Mouse (Mus musculus): Measurements from ENCODE around the gene Ly6g6e. TPM values are rescaled to one million over a fixed set of nuclear protein-coding genes. Genes with fewer than 3 reads are reported as not detected.

Ly6g6e gene
- polyA plus RNA-seq, 1 experiment from 2014 or later, result 11.8 TPM

DNA sequence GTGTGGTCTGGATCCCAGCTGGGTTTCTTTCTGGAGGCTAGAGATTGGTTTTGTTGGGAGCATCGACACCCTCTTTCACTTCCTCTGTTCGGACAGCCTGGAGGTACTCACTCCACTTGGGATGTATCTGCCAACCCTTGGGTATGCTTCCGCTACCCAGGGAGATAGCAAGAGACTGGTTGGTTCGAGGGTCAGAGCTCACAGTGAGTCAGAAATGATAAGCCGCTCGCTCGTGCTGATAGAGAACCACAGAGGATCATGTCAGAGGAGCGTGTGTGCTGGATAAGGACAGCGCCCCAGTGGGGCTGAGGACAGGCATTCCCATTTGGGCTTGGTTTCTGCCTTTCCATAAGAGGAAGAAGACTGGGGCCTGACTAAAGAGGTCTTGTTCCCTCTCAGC is 3.1 kb downstream of the Ly6g6e start:
- ATAC-seq (ENCODE audit: low read depth) (no peak), DNase-seq (ENCODE audit: low spot score) (no peak)
- Histone ChIP-seq H3K27ac (replicated peaks; ENCODE audit: low read depth, low read length) (no peak overlapping the region), H3K27me3 (replicated peaks; ENCODE audit: control insufficient read depth, insufficient read depth, low read length) (no peaks in the 10 kb centered on the region), H3K9me3 (ENCODE audit: control insufficient read depth, low read length) (no peaks in the 10 kb centered on the region), H3K9ac (ENCODE audit: low read depth, low read length) (no peak overlapping the region; the same call in 1 of the 2 replicates), H3K4me1 (ENCODE audit: control insufficient read depth, insufficient read depth, low read length) (peaks cover 3% of the 10 kb centered on the region; the same call in 1 of the 2 replicates), H3K4me3 (ENCODE audit: low read depth, low read length) (no peak overlapping the region), H3K4me2 (ENCODE audit: low read depth, low read length) (no peak overlapping the region), H3K36me3 (ENCODE audit: control insufficient read depth, insufficient read depth, low read length) (no peaks in the 10 kb centered on the region)
- WGBS, result 65% methylated on average over 9 of the region's 9 CpGs

DNA sequence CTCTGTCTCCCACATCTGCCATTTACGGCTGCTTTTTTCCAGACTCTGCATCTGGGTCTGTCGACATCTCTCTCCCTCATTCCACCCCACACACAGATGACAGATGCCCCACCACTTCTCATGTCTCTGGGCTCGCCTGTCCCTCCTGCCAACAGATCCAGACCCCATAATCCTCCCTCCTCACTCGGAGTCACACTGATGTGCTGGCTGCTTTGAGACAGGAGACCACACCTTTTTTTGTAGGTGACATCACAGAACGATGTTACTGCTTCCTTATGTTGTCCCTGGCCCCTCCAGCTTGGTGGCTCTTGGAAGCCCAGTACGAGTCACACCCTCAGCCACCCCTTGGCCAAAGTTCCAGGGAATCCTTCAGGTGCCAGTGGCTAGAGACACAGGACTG is 3.5 kb downstream of the Ly6g6e start:
- H3K4me2 ChIP-seq (ENCODE audit: low read depth, low read length), result no peak overlapping the region
- H3K4me3 ChIP-seq (ENCODE audit: low read depth, low read length), result no peak overlapping the region
- no peak overlapping the region; the same call in 1 of the 2 replicates for H3K9ac ChIP-seq (ENCODE audit: low read depth, low read length)
- DNase-seq (ENCODE audit: low spot score) (no peak), ATAC-seq (ENCODE audit: low read depth) (no peak)
- 48% methylated on average over 6 of the region's 6 CpGs for WGBS
- no peaks in the 10 kb centered on the region for H3K36me3 ChIP-seq (ENCODE audit: control insufficient read depth, insufficient read depth, low read length)
- no peak overlapping the region for H3K27ac ChIP-seq (replicated peaks; ENCODE audit: low read depth, low read length)
- peaks cover 3% of the 10 kb centered on the region; the same call in 1 of the 2 replicates for H3K4me1 ChIP-seq (ENCODE audit: control insufficient read depth, insufficient read depth, low read length)
- H3K27me3 ChIP-seq (replicated peaks; ENCODE audit: control insufficient read depth, insufficient read depth, low read length), result no peaks in the 10 kb centered on the region
- H3K9me3 ChIP-seq (ENCODE audit: control insufficient read depth, low read length), result no peaks in the 10 kb centered on the region

DNA sequence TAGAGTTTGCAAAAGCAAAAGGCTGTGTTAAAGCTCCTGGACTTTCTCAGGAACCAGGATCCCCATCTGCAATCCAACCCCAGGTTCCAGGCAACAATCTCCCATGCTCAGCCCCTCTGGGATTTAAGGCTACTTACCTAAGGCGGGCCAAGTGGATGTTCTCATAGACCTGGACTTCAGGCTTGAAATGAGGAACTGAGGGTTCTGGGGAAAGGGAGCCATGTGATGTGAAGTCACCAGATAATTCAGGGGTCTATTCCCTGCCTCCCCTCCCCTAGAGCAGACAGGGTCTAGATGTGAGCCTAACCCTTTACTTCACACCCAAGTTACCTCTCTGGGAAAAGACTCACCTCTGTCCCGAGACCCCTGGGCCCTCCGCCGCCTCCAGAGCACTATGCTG is 4.0 kb downstream of the Ly6g6e start:
- Histone ChIP-seq H3K4me1 (ENCODE audit: control insufficient read depth, insufficient read depth, low read length) (peaks cover 3% of the 10 kb centered on the region; the same call in 1 of the 2 replicates), H3K27me3 (replicated peaks; ENCODE audit: control insufficient read depth, insufficient read depth, low read length) (no peaks in the 10 kb centered on the region), H3K4me2 (ENCODE audit: low read depth, low read length) (no peak overlapping the region), H3K4me3 (ENCODE audit: low read depth, low read length) (no peak overlapping the region), H3K27ac (replicated peaks; ENCODE audit: low read depth, low read length) (no peak overlapping the region), H3K9me3 (ENCODE audit: control insufficient read depth, low read length) (no peaks in the 10 kb centered on the region), H3K9ac (ENCODE audit: low read depth, low read length) (no peak overlapping the region), H3K36me3 (ENCODE audit: control insufficient read depth, insufficient read depth, low read length) (no peaks in the 10 kb centered on the region)
- ATAC-seq (ENCODE audit: low read depth) (no peak), DNase-seq (ENCODE audit: low spot score) (no peak)
- WGBS, result 70% methylated on average over 4 of the region's 4 CpGs

DNA sequence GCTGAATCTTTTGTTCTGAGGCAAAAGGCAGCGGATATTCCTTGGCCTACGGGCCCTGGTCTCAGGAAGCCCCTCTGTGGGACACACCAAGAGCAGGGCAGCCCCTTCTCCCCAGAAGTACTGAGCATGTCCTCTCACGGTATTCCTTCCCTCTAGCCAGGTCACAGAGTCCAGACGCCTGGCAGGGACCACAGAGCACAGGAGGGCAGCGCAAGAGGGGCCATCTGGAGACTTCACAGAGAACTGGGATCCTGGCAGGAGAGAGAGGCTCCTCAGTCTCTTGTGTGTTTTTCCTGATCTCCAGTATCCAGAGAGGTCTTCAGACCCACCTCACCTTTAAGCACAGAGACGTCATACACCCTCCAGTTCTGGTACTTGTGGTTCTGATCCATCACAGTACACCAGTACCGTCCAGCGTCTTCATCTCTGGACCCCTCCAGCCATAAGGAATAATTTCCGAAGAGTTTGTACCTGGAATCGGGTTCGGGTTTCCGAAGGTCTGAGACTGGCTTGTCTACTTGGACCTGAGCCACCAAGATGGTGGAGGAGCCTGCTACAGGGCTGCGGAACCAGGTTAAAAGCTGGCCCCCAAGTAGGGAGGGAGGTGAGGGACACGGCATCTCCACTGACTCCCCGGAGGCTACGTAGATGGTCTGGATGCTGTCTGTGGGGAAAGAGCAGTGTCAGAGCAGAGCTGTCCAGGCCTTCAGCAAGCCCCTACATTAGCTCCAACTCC is 6.3 kb downstream of the Ly6g6e start:
- 0 out of 2 replicates have a peak overlapping the region, but pooled peaks have one; percentile 5 for H3K9ac ChIP-seq (ENCODE audit: low read depth, low read length)
- no peaks in the 10 kb centered on the region for H3K4me1 ChIP-seq (ENCODE audit: control insufficient read depth, insufficient read depth, low read length)
- no peak overlapping the region for H3K27ac ChIP-seq (replicated peaks; ENCODE audit: low read depth, low read length)
- H3K9me3 ChIP-seq (ENCODE audit: control insufficient read depth, low read length), result no peaks in the 10 kb centered on the region
- WGBS, result 84% methylated on average over 16 of the region's 16 CpGs
- DNase-seq (ENCODE audit: low spot score) (no peak), ATAC-seq (ENCODE audit: low read depth) (no peak)
- H3K27me3 ChIP-seq (replicated peaks; ENCODE audit: control insufficient read depth, insufficient read depth, low read length), result no peaks in the 10 kb centered on the region
- H3K36me3 ChIP-seq (ENCODE audit: control insufficient read depth, insufficient read depth, low read length), result no peaks in the 10 kb centered on the region
- no peak overlapping the region for H3K4me3 ChIP-seq (ENCODE audit: low read depth, low read length)
- no peak overlapping the region for H3K4me2 ChIP-seq (ENCODE audit: low read depth, low read length)

DNA sequence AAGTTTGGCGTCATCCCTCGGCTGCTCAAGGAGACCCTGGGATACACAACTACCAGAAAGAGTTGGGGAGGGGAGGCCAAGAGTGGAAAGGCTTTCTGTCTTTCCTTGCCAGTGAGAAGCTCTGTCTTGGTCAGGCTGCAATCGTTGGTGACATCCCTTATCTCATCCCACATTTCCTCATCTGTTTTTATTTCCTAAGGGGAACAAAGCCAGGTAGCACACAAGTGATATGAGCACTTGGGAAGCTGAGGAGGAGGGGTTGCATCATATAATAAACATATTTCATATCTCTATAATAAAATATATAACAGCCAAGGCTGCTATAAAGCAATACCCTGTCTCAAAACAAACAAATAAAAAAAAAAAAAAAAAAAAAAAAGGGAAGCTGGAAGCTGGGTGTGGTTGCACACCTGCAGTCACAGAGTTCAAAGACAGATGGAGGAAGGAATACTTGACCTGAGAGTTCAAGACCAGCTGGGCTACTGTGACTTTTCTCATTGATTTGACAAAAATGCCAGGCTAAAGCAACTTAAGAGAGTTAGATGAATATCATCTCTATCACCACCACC is 7.3 kb downstream of the Ly6g6e start:
- no peak for ATAC-seq (ENCODE audit: low read depth)
- WGBS, result 77% methylated on average over 3 of the region's 3 CpGs

DNA sequence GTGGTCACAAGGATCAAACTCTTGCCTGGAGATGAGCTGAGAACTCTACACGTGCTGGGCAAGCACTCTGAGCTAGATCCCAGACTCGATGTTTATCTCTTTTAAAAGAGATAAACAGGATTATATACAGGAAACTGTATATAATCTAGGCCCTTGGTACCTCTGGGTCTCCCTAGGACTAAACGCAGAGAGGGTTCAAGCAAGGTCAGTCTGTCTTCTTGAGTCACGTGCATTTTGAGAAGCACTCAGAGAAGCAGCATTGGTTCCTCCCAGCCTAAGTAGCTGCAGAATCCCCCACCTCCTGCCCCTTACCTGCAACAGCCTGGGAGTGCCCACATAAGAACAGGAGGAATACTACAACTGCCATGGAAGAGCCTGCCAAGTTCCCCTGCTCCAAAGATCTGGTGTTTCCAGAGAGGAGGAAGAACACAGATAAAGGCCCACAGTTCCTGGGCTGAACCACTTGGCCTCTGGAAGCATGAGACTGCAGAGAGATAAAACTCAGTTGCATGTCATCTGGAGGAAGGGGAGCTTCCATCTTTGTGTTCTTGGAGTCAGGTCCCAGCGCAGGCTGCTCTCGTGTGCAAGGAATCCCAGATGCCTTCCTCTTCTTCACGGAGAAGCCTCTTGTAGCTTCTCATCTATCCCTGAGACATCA is 8.6 kb downstream of the Ly6g6e start, which contains the start of gene Ly6g6f:
Ly6g6f (minus strand) TSS at position 403 of the 658 bp plus-strand sequence.
- Histone ChIP-seq H3K4me3 (ENCODE audit: low read depth, low read length) (no peak within 1 kb of the TSS), H3K27ac (replicated peaks; ENCODE audit: low read depth, low read length) (no peak within 1 kb of the TSS), H3K27me3 (replicated peaks; ENCODE audit: control insufficient read depth, insufficient read depth, low read length) (no peaks in the 10 kb centered on the region), H3K4me2 (ENCODE audit: low read depth, low read length) (no peak within 1 kb of the TSS), H3K9ac (ENCODE audit: low read depth, low read length) (0 out of 2 replicates have a peak within 1 kb of the TSS, but pooled peaks have one; percentile 30), H3K36me3 (ENCODE audit: control insufficient read depth, insufficient read depth, low read length) (no peaks in the 10 kb centered on the region), H3K4me1 (ENCODE audit: control insufficient read depth, insufficient read depth, low read length) (peaks cover 4% of the 10 kb centered on the region), H3K9me3 (ENCODE audit: control insufficient read depth, low read length) (no peaks in the 10 kb centered on the region)
- DNase-seq (ENCODE audit: low spot score), result no peak
- 79% methylated on average over 7 of the region's 7 CpGs for WGBS
- no peak for ATAC-seq (ENCODE audit: low read depth)

More for the DNA sequence above, 7.3 kb downstream of the Ly6g6e start:
- Histone ChIP-seq H3K36me3 (ENCODE audit: control insufficient read depth, insufficient read depth, low read length) (no peaks in the 10 kb centered on the region), H3K4me3 (ENCODE audit: low read depth, low read length) (no peak overlapping the region), H3K27ac (replicated peaks; ENCODE audit: low read depth, low read length) (no peak overlapping the region), H3K4me2 (ENCODE audit: low read depth, low read length) (no peak overlapping the region), H3K9me3 (ENCODE audit: control insufficient read depth, low read length) (no peaks in the 10 kb centered on the region), H3K9ac (ENCODE audit: low read depth, low read length) (no peak overlapping the region), H3K27me3 (replicated peaks; ENCODE audit: control insufficient read depth, insufficient read depth, low read length) (no peaks in the 10 kb centered on the region), H3K4me1 (ENCODE audit: control insufficient read depth, insufficient read depth, low read length) (no peaks in the 10 kb centered on the region)
- DNase-seq (ENCODE audit: low spot score), result no peak

DNA sequence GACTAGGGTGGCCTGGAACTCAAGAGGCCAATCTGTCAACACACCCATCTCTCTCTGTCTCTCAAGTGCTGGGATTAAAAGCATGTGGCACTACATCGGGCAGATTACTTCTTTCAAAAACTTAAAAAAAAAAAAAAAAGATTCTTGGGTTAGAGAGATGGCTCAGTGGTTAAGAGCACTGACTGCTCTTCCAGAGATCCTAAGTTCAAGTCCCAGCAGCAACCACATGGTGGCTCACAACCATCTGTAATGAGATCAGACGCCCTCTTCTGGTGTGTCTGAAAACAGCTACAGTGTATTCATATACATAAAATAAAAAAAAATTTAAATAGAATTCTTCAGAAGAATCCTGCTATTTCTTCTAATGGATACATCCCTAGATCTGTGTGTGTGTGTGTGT is 11.4 kb downstream of the Ly6g6e start:
- 30% methylated on average over 2 of the region's 2 CpGs for WGBS
- no peak for ATAC-seq (ENCODE audit: low read depth)

DNA sequence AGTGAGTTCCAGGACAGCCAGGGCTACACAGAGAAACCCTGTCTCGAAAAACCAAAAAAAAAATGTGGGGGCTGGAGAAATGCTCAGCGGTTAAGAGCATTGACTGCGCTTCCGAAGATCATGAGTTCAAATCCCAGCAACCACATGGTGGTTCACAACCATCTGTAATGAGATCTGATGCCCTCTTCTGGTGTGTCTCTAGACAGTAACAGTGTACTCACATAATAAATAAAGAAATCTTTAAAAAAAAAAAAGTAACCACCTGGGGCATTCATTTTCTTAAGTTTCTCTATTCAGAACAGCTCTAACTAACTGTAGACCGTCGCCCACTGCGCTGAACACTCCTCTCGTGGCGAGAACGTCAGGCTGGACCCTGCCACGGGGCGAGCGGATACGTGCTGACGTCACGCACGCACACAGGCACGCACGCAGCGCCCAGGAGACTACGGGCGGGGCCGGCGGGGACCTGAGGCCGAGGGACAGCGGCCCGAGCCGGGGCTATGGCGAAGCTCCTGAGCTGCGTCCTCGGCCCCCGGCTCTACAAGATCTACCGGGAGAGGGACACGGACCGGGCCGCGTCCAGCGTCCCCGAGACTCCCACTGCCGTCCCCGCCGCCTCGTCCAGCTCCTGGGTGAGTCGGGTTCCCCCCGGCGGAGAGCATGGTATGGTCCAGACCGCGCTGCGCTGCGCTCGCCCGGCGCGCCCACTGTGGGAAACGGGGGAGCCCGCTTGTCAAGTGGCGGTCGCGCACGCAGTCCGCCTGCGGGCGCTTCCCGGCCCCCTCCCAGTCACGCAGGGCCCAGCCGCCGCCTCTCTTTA is 12.3 kb downstream of the Ly6g6e start, which contains the start of gene Abhd16a:
Abhd16a (plus strand) TSS at position 439 of the 820 bp plus-strand sequence.
- ATAC-seq (ENCODE audit: low read depth) (peak; percentile 97), DNase-seq (ENCODE audit: low spot score) (peak; percentile 97)
- Histone ChIP-seq H3K9me3 (ENCODE audit: control insufficient read depth, low read length) (no peaks in the 10 kb centered on the region), H3K4me1 (ENCODE audit: control insufficient read depth, insufficient read depth, low read length) (peaks cover 6% of the 10 kb centered on the region), H3K9ac (ENCODE audit: low read depth, low read length) (peak within 1 kb of the TSS; percentile 85), H3K27ac (replicated peaks; ENCODE audit: low read depth, low read length) (peak within 1 kb of the TSS; percentile 96), H3K4me2 (ENCODE audit: low read depth, low read length) (peak within 1 kb of the TSS; percentile 59), H3K36me3 (ENCODE audit: control insufficient read depth, insufficient read depth, low read length) (peaks cover 34% of the 10 kb centered on the region), H3K4me3 (ENCODE audit: low read depth, low read length) (peak within 1 kb of the TSS; percentile 58), H3K27me3 (replicated peaks; ENCODE audit: control insufficient read depth, insufficient read depth, low read length) (no peaks in the 10 kb centered on the region)
- 3% methylated on average over 36 of the region's 67 CpGs for WGBS

More for the DNA sequence above, 11.4 kb downstream of the Ly6g6e start:
- H3K27me3 ChIP-seq (replicated peaks; ENCODE audit: control insufficient read depth, insufficient read depth, low read length), result no peaks in the 10 kb centered on the region
- peaks cover 25% of the 10 kb centered on the region for H3K36me3 ChIP-seq (ENCODE audit: control insufficient read depth, insufficient read depth, low read length)
- H3K4me2 ChIP-seq (ENCODE audit: low read depth, low read length), result no peak overlapping the region
- peaks cover 6% of the 10 kb centered on the region for H3K4me1 ChIP-seq (ENCODE audit: control insufficient read depth, insufficient read depth, low read length)
- no peak overlapping the region for H3K4me3 ChIP-seq (ENCODE audit: low read depth, low read length)
- no peak overlapping the region for H3K27ac ChIP-seq (replicated peaks; ENCODE audit: low read depth, low read length)
- H3K9me3 ChIP-seq (ENCODE audit: control insufficient read depth, low read length), result no peaks in the 10 kb centered on the region
- H3K9ac ChIP-seq (ENCODE audit: low read depth, low read length), result no peak overlapping the region
- DNase-seq (ENCODE audit: low spot score), result no peak

Measured in embryonic facial prominence, embryonic 14.5 days (tissue).